Mouse (Mus musculus): ENCODE measurements around the gene A730061H03Rik. TPM values are rescaled to one million over a fixed set of nuclear protein-coding genes. Genes with fewer than 3 reads are reported as not detected.

The A730061H03Rik gene
- polyA plus RNA-seq, 1 experiment from 2014 or later = 1.9 TPM

DNA sequence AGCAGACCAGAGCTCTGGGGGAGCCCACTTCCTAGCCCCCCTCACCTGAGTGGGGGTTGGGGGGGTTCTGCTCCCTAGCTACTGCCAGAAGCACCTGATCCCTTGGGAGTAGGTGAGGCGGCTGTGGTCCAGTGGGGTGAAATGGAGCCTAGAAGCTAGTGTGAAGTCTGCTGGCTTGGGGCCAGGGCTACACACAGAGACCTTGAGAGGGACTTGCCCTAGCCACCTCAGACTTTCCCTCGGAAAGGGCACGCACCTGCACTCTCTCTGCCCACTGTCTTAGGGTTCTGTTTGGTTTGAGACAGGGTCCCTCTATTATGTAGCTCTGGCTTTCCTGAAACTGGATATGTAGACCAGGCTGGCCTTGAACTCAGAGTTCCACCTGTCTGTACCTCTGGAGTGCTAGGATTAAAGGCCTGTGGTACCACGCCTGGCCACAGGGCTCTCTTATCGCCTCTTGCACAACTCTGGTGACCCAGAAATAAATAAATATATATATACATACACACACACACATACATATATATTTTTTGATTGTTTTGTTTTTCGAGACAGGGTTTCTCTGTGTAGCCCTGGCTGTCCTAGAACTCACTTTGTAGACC is 18.6 kb upstream of the A730061H03Rik start:
- ATAC-seq = peak; percentile 57
- WGBS (ENCODE audit: insufficient replicate concordance) = 15% methylated on average over 6 of the region's 6 CpGs
- Histone ChIP-seq H3K9me3 (replicated peaks) (no peaks in the 10 kb centered on the region), H3K4me3 (peak overlapping the region; percentile 89), H3K4me1 (peaks cover 60% of the 10 kb centered on the region), H3K9ac (peak overlapping the region; percentile 95), H3K27me3 (replicated peaks) (no peaks in the 10 kb centered on the region), H3K4me2 (peak overlapping the region; percentile 85), H3K27ac (peak overlapping the region; percentile 80), H3K36me3 (peaks cover 34% of the 10 kb centered on the region)

DNA sequence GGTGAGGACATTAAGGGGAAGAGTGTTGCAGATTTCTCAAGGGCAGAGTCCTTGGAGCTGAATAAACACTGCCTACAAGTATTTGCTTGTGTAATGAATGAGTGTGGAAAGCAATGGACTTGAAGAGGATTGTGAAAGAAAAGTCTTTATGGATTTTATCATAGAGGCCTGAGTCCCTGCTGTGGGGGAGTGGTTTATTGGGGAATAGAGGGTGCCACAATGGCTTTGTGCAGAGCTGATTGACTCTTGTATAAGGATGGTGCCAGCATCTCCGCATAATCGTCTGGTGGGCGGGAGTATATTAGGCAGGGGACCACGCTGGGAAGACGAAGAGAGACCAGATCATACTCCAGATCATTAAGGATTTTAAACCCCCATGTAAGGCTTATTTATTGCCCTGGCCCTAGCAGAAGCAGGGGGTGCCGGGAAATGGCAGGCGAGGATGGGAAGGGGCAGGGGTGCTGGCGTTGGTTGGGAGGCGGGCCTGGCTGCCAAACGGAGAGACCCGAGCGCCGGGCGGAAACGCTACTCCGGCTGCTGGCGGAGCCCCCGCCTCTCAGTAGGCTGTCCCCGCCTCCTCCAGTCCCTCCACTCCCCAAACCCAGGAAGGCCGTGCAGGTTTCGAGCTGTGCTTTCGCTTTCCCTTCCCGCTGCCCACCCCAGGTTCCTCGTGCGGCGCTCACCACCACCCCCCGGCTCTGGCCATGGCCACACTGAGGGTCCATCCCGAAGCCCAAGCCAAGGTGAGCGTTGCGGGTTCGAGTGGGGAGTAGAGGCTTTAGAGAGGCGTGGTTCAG is 17.9 kb upstream of the A730061H03Rik start, which contains the start of gene Psme1:
Psme1 (plus strand) TSS at position 253 of the 797 bp plus-strand sequence.
- 1% methylated on average over 31 of the region's 32 CpGs for WGBS (ENCODE audit: insufficient replicate concordance)
- peaks cover 53% of the 10 kb centered on the region for H3K4me1 ChIP-seq
- H3K27ac ChIP-seq = peak within 1 kb of the TSS; percentile 80
- H3K27me3 ChIP-seq (replicated peaks) = no peaks in the 10 kb centered on the region
- peak within 1 kb of the TSS; percentile 85 for H3K4me2 ChIP-seq
- H3K9me3 ChIP-seq (replicated peaks) = no peaks in the 10 kb centered on the region
- peak within 1 kb of the TSS; percentile 89 for H3K4me3 ChIP-seq
- peak; percentile 79 for ATAC-seq
- H3K36me3 ChIP-seq = peaks cover 30% of the 10 kb centered on the region
- peak within 1 kb of the TSS; percentile 95 for H3K9ac ChIP-seq

DNA sequence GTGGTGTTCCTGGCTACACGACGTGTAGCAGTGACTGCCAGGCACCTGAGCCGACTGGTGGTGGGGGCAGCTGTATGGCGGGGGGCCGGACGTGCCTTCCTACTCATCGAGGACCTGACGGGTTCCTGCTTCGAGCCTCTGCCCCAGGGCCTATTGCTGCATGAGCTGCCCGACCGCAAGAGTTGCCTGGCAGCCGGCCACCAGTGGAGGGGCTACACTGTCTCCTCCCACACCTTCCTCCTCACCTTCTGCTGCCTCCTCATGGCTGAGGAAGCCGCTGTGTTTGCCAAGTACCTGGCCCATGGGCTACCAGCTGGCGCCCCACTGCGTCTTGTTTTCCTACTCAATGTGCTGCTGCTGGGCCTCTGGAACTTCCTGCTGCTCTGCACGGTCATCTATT is 16.2 kb upstream of the A730061H03Rik start:
- Histone ChIP-seq H3K9ac (no peak overlapping the region), H3K9me3 (replicated peaks) (no peaks in the 10 kb centered on the region), H3K4me2 (no peak overlapping the region), H3K27me3 (replicated peaks) (no peaks in the 10 kb centered on the region), H3K4me1 (peaks cover 48% of the 10 kb centered on the region), H3K4me3 (no peak overlapping the region), H3K27ac (no peak overlapping the region), H3K36me3 (peaks cover 19% of the 10 kb centered on the region)
- WGBS (ENCODE audit: insufficient replicate concordance) = 76% methylated on average over 16 of the region's 16 CpGs
- ATAC-seq = no peak

DNA sequence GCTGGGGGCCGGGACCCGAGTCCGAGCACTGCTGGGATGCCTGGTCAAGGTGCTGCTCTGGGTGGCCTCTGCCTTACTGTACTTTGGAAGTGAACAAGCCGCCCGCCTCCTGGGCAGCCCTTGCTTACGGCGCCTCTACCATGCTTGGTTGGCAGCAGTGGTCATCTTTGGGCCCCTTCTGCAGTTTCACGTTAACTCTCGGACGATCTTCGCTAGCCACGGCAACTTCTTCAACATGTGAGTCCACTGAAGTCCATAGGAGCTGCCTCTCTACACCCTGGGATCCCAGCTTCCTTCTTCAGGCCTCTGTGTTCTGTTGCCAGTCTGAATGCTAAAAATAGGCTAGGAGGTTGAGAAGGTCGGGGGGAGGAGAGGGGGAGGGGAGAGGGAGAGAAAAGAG is 15.5 kb upstream of the A730061H03Rik start:
- Histone ChIP-seq H3K27ac (no peak overlapping the region), H3K27me3 (replicated peaks) (no peaks in the 10 kb centered on the region), H3K4me2 (0 out of 2 replicates have a peak overlapping the region, but pooled peaks have one; percentile 3), H3K4me1 (peaks cover 55% of the 10 kb centered on the region), H3K9ac (no peak overlapping the region; the same call in 1 of the 2 replicates), H3K4me3 (no peak overlapping the region), H3K36me3 (peaks cover 16% of the 10 kb centered on the region), H3K9me3 (replicated peaks) (no peaks in the 10 kb centered on the region)
- no peak for ATAC-seq
- 61% methylated on average over 13 of the region's 13 CpGs for WGBS (ENCODE audit: insufficient replicate concordance)

DNA sequence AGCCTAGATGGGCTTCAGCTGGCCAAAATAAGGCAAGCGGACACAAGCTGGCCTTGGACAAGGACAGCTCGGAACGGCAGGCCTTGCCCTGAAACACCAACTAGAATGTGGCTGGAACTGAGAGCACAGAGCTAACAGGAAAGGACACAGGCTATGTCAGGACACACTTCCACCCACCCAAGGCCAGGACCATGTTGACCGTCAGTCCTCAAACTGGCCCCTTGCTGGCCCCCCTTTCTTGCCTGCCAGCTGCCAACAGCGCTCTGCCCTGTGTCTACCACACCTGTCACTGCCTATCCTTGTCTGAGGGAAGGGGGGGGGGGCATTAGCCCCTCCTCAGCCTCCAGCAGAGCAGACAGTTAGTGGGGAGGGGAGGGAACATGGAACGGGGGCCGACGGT is 15.1 kb upstream of the A730061H03Rik start, which contains the start of gene Fitm1:
Fitm1 (plus strand) TSS at position 316 of the 400 bp plus-strand sequence.
- Histone ChIP-seq H3K4me1 (peaks cover 59% of the 10 kb centered on the region), H3K36me3 (peaks cover 16% of the 10 kb centered on the region), H3K27ac (no peak within 1 kb of the TSS), H3K4me2 (0 out of 2 replicates have a peak within 1 kb of the TSS, but pooled peaks have one; percentile 3), H3K9ac (no peak within 1 kb of the TSS; the same call in 1 of the 2 replicates), H3K27me3 (replicated peaks) (no peaks in the 10 kb centered on the region), H3K4me3 (no peak within 1 kb of the TSS), H3K9me3 (replicated peaks) (no peaks in the 10 kb centered on the region)
- no peak for ATAC-seq
- WGBS (ENCODE audit: insufficient replicate concordance) = 65% methylated on average over 8 of the region's 8 CpGs

DNA sequence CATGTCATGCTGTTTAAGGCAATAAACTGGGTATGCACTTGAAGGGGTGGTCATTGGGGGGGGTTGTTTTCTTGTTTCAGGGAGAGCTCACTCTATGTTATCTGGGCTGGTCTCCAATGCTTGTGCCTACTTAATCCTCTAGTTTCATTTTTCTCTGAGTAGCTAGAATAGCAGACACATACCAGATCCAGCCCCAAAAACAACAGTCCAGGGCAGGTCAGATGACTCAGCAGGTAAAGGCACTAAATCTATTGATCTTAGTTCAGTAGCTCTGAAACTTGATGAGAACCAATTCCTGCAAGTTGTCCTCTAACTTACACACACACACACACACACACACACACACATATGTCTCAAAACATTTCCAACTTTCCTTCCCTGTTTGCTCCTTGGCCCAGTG is 11.6 kb upstream of the A730061H03Rik start:
- Histone ChIP-seq H3K36me3 (peaks cover 41% of the 10 kb centered on the region), H3K27me3 (replicated peaks) (no peaks in the 10 kb centered on the region), H3K9ac (no peak overlapping the region), H3K27ac (0 out of 2 replicates have a peak overlapping the region, but pooled peaks have one; percentile 22), H3K9me3 (replicated peaks) (no peaks in the 10 kb centered on the region), H3K4me2 (no peak overlapping the region), H3K4me3 (no peak overlapping the region), H3K4me1 (peaks cover 34% of the 10 kb centered on the region)
- no peak for ATAC-seq

DNA sequence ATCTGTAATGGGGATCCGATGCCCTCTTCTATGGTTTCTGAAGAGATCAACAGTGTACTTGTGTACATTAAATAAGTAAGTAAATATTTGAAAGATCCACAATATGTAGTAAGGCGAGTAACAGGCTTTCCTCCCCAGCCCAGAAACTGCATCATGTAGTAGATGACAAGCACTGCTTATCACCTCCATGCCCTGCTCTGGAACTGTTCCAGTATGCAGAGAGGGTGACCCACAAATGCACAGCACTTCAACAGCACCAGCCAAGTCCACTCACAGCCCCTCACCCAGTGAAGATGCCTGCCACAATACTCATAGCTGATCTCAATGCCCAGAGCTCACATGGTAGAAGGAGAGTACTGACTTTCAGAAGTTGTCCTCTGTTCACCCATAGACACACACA is 10.4 kb upstream of the A730061H03Rik start:
- Histone ChIP-seq H3K27me3 (replicated peaks) (no peaks in the 10 kb centered on the region), H3K9me3 (replicated peaks) (no peaks in the 10 kb centered on the region), H3K27ac (0 out of 2 replicates have a peak overlapping the region, but pooled peaks have one; percentile 22), H3K9ac (0 out of 2 replicates have a peak overlapping the region, but pooled peaks have one; percentile 12), H3K36me3 (peaks cover 53% of the 10 kb centered on the region), H3K4me1 (peaks cover 24% of the 10 kb centered on the region), H3K4me2 (no peak overlapping the region), H3K4me3 (no peak overlapping the region)
- WGBS (ENCODE audit: insufficient replicate concordance) = 74% methylated on average over 2 of the region's 2 CpGs
- no peak for ATAC-seq

DNA sequence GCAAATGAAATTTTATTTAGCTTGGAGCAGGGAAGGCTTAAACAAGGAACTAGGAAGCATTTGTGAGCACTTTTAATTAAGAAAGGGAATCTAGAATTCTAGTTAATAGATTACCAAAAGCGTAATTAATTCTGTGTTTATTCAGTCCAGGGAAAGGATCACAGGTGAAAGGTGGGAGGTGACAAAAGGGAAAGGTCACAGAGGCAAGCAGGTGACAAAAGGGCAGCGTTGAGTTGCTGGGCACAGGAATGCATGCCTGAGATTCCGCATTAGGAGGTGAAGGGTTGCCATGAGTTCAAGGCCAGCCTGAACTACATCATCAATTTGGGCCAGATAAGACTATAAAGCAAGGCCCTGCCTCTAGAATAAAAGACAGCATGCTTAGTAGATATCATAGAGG is 7.3 kb upstream of the A730061H03Rik start:
- WGBS (ENCODE audit: insufficient replicate concordance) = 88% methylated on average over 3 of the region's 3 CpGs
- no peak for ATAC-seq
- Histone ChIP-seq H3K4me3 (no peak overlapping the region), H3K36me3 (peaks cover 84% of the 10 kb centered on the region), H3K4me2 (no peak overlapping the region), H3K27me3 (replicated peaks) (no peaks in the 10 kb centered on the region), H3K9ac (no peak overlapping the region), H3K4me1 (peaks cover 23% of the 10 kb centered on the region), H3K27ac (no peak overlapping the region), H3K9me3 (replicated peaks) (no peaks in the 10 kb centered on the region)

DNA sequence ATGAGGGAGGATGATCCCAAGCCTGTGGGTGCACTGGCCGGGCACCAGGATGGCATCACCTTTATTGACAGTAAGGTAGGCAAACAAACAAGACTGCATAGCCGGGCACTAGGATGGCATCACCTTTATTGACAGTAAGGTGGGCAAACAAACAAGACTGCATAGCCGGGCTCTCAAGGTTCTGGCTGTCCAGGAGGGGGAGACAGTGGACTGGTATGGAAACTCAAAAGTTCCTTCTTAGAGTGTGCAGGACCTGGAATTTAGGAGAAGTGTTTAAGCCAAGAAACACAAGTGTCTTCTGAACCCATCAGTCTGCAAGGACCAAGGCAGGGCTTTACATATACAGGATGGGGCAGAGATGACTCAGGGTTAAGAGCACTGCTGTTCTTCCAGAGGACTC is 5.5 kb upstream of the A730061H03Rik start:
- Histone ChIP-seq H3K4me3 (no peak overlapping the region), H3K27me3 (replicated peaks) (no peaks in the 10 kb centered on the region), H3K4me1 (peaks cover 27% of the 10 kb centered on the region), H3K4me2 (no peak overlapping the region), H3K27ac (no peak overlapping the region), H3K36me3 (peaks cover 88% of the 10 kb centered on the region), H3K9me3 (replicated peaks) (no peaks in the 10 kb centered on the region), H3K9ac (no peak overlapping the region)
- ATAC-seq = no peak
- WGBS (ENCODE audit: insufficient replicate concordance) = 77% methylated on average over 3 of the region's 3 CpGs

DNA sequence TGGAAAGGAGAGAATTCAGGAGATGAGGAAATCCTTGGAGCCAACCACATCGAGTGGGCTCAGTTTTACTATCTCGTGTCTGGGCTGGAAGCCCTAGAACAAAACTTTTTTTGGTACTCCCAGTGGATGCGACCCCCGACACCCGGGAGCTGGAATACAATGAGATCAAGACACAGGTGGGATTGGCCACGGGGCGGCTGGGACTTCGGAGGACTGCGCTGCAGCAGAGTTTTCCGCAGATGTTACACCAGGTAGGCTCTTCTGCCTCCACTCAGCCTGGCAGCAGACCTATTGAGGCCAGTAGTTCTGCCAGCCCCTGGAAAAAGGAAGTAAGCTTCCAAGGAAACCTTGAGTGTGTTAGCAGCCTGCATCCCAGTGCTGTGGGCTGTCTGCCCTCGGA is 3.0 kb upstream of the A730061H03Rik start:
- Histone ChIP-seq H3K27me3 (replicated peaks) (no peaks in the 10 kb centered on the region), H3K4me1 (peaks cover 30% of the 10 kb centered on the region), H3K4me2 (no peak overlapping the region), H3K9ac (no peak overlapping the region), H3K27ac (no peak overlapping the region), H3K9me3 (replicated peaks) (no peaks in the 10 kb centered on the region), H3K36me3 (peaks cover 65% of the 10 kb centered on the region), H3K4me3 (no peak overlapping the region)
- 90% methylated on average over 11 of the region's 11 CpGs for WGBS (ENCODE audit: insufficient replicate concordance)
- ATAC-seq = no peak

DNA sequence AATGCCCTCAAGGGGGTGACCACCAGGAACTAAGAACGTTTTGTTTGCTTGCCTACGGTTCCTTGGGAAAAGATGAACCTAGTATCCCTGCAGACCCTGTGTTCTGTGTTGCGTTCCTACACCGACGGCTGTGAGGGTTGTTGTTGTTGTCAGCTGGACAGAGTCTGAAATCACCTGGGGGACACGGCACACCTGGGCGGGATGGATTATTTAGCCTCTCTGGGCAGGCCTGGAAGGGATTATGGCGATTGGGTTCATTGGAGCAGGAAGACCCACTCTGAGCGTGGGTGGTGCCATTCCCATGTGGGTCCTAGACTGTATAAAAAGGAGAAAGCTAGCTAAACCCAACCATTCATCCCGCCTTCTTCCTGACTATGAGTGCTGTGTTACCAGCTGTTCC is 1.7 kb upstream of the A730061H03Rik start:
- H3K4me3 ChIP-seq = peak overlapping the region; percentile 73; the same call in 1 of the 2 replicates
- peaks cover 51% of the 10 kb centered on the region for H3K36me3 ChIP-seq
- WGBS (ENCODE audit: insufficient replicate concordance) = 83% methylated on average over 10 of the region's 10 CpGs

DNA sequence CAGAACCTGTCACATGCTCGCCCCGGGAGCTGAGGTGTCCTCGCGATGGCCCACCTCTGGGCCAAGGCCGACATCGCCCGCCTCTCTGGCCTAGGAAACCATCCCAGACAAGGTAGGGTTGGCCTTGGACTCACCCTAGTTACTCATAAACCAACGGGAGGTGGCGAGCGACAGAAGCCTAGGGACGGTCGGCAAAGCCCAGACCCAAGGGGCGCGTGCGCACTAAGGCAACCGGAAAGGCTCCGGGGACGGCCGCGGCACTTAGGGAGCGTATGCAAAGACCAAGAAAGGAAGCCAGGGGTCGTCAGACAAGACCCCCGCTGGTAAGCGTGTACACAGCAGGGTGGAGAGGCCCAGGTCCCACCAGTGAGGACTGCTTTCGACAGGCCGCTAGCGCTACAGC is 406 bp downstream of the A730061H03Rik start, which contains the start of gene Dcaf11:
Dcaf11 (plus strand) TSS at position 208 of the 403 bp plus-strand sequence.
- peaks cover 65% of the 10 kb centered on the region for H3K4me1 ChIP-seq
- ATAC-seq = peak; percentile 79
- WGBS (ENCODE audit: insufficient replicate concordance) = under 1% methylated on average over 27 of the region's 27 CpGs
- H3K4me2 ChIP-seq = peak within 1 kb of the TSS; percentile 90
- H3K36me3 ChIP-seq = peaks cover 31% of the 10 kb centered on the region
- H3K27me3 ChIP-seq (replicated peaks) = no peaks in the 10 kb centered on the region
- H3K4me3 ChIP-seq = peak within 1 kb of the TSS; percentile 73
- H3K27ac ChIP-seq = peak within 1 kb of the TSS; percentile 99
- peak within 1 kb of the TSS; percentile 92 for H3K9ac ChIP-seq
- no peaks in the 10 kb centered on the region for H3K9me3 ChIP-seq (replicated peaks)

More for the DNA sequence above, 1.7 kb upstream of the A730061H03Rik start:
- Histone ChIP-seq H3K4me1 (peaks cover 44% of the 10 kb centered on the region), H3K27me3 (replicated peaks) (no peaks in the 10 kb centered on the region), H3K9me3 (replicated peaks) (no peaks in the 10 kb centered on the region), H3K27ac (peak overlapping the region; percentile 67), H3K4me2 (peak overlapping the region; percentile 90), H3K9ac (peak overlapping the region; percentile 66; the same call in 1 of the 2 replicates)
- no peak for ATAC-seq

Measured in liver, embryonic 12.5 days (tissue).